Comparison of ENCODE assay signal across 24 mouse cellular contexts in genomic region chr3:138989141-138989540, GRCm38 (mm10).
"Had no signal": no experiment of that assay in that cellular context is flagged by ENCODE, and none has a peak within 500 bp of the region (broad histone marks: within the 10 kb centered on the region; RNA-seq: fewer than 3 reads in every experiment).

No protein-coding gene starts in this region.

- H3K4me3 ChIP-seq: heart, adult 2 months; heart, embryonic 13.5 days; heart, embryonic 15.5 days; hindbrain, embryonic 13.5 days; hindbrain, embryonic 15.5 days; kidney, embryonic 15.5 days; limb, embryonic 13.5 days; limb, embryonic 15.5 days had no signal

- H3K4me1 ChIP-seq: hindbrain, embryonic 13.5 days; hindbrain, embryonic 15.5 days; kidney, embryonic 15.5 days; limb, embryonic 13.5 days; limb, embryonic 15.5 days had no signal

- H3K4me2 ChIP-seq: heart, embryonic 11.5 days; heart, embryonic 13.5 days; heart, embryonic 15.5 days; hindbrain, embryonic 13.5 days; hindbrain, embryonic 15.5 days; kidney, embryonic 15.5 days; limb, embryonic 13.5 days; limb, embryonic 15.5 days had no signal

- H3K27me3 ChIP-seq: heart, embryonic 13.5 days; heart, embryonic 15.5 days; hindbrain, embryonic 13.5 days; hindbrain, embryonic 15.5 days; kidney, embryonic 15.5 days; limb, embryonic 13.5 days; limb, embryonic 15.5 days had no signal

- DNase-seq: gastrocnemius, postnatal 14 days; gastrocnemius, postnatal 36 days; heart, adult 2 months; heart, postnatal 14 days; heart, postnatal 36 days; kidney, adult 11 months; kidney, adult 2 months; kidney, adult 9 months; kidney, postnatal 14 days; kidney, postnatal 36 days; layer of hippocampus, adult 9-11 months; layer of hippocampus, postnatal 36 days; left cerebral cortex, postnatal 4 days had no signal

- H3K9ac ChIP-seq: heart, embryonic 13.5 days; heart, embryonic 15.5 days; hindbrain, embryonic 13.5 days; hindbrain, embryonic 15.5 days; kidney, embryonic 15.5 days; limb, embryonic 13.5 days; limb, embryonic 15.5 days had no signal

- H3K9me3 ChIP-seq: heart, embryonic 15.5 days had no signal

- H3K27ac ChIP-seq: heart, adult 2 months; heart, embryonic 13.5 days; heart, embryonic 15.5 days; hindbrain, embryonic 13.5 days; hindbrain, embryonic 15.5 days; hindbrain, postnatal 0 days; kidney, embryonic 15.5 days; kidney, postnatal 0 days; limb, embryonic 13.5 days; limb, embryonic 15.5 days had no signal

- H3K36me3 ChIP-seq: limb, embryonic 15.5 days had no signal

- ATAC-seq: hindbrain, postnatal 0 days; intestine, embryonic 16.5 days had no signal
